Mouse (Mus musculus) testis, adult 2 months (tissue): ENCODE data around the gene Muc3. TPM values are rescaled to one million over a fixed set of nuclear protein-coding genes. Genes with fewer than 3 reads are reported as not detected.

Source experiments
- H3K27ac ChIP-seq: fragments of 200-500 bp; 2 replicates; pipeline ENCODE4 v1.5.1; 2012; ENCODE audit warnings: low read depth, low read length; ENCODE audit not compliant: control insufficient read depth, insufficient read depth
- H3K27me3 ChIP-seq: fragments of 200-500 bp; 2 replicates; pipeline ENCODE4 v1.6.1; 2012; ENCODE audit warnings: mild to moderate bottlenecking, low read length, moderate library complexity; ENCODE audit not compliant: control insufficient read depth, insufficient read depth
- H3K36me3 ChIP-seq: fragments of 200-500 bp; 2 replicates; pipeline ENCODE4 v1.6.1; 2012; ENCODE audit warnings: mild to moderate bottlenecking, low read length; ENCODE audit not compliant: control insufficient read depth, insufficient read depth
- H3K4me1 ChIP-seq: fragments of 200-500 bp; 2 replicates; pipeline ENCODE4 v1.6.1; 2012; ENCODE audit warnings: low read length; ENCODE audit not compliant: control insufficient read depth, insufficient read depth
- H3K4me3 ChIP-seq: fragments of 200-500 bp; 2 replicates; pipeline ENCODE4 v1.5.1; 2012; ENCODE audit warnings: low read depth, mild to moderate bottlenecking, low read length, moderate library complexity, mixed read lengths; ENCODE audit not compliant: control insufficient read depth
- CTCF ChIP-seq: fragments of 200-500 bp; IDR thresholded peaks from 2 replicates; pipeline ENCODE4 v1.5.1; 2012; ENCODE audit warnings: low read depth, mild to moderate bottlenecking, inconsistent platforms, low read length, moderate library complexity; ENCODE audit not compliant: control insufficient read depth, insufficient read depth, insufficient replicate concordance
- POLR2A ChIP-seq: fragments of 200-500 bp; IDR thresholded peaks from 2 replicates; pipeline ENCODE4 v1.6.1; 2012; ENCODE audit warnings: low read depth, mild to moderate bottlenecking, inconsistent platforms, low read length, moderate library complexity; ENCODE audit not compliant: control insufficient read depth
- polyA plus RNA-seq: library from polyadenylated mRNA; depleted of rRNA; stranded (reverse); fragments of >200 nt; gene quantifications from 2 replicates; pipeline ENCODE4 v1.2.3, GENCODE M21; 2012; rRNA removed

Gene Muc3
- polyA plus RNA-seq, 1 experiment: 24.7 TPM

DNA sequence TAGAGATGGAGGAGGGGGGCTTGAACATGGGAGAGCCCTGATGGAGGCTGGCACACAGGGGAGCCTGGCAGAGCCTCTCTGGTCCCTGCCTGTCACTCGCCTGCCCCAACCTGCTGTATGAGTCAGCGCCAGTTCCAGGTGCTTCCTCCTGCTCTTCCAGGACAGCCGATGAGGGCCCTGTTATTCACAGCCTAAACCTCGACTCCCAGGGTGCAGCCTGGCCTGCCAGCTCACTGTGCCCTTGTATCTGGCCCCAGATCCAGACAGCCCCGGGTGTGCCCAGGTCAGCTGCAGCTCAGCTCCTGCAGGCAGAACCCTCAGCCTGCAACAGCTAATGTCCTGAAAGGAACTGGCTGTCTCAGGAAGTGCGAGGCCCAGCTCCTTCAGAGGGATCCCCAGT, 57.6 kb downstream of the Muc3 start:
- H3K36me3 ChIP-seq: no peaks in the 10 kb centered on the region
- H3K4me3 ChIP-seq: no peak overlapping the region
- no peaks in the 10 kb centered on the region for H3K27me3 ChIP-seq
- TF ChIP-seq CTCF (no peak), POLR2A (no peak)
- H3K27ac ChIP-seq: no peak overlapping the region
- peaks cover 2% of the 10 kb centered on the region; the same call in 1 of the 2 replicates for H3K4me1 ChIP-seq

DNA sequence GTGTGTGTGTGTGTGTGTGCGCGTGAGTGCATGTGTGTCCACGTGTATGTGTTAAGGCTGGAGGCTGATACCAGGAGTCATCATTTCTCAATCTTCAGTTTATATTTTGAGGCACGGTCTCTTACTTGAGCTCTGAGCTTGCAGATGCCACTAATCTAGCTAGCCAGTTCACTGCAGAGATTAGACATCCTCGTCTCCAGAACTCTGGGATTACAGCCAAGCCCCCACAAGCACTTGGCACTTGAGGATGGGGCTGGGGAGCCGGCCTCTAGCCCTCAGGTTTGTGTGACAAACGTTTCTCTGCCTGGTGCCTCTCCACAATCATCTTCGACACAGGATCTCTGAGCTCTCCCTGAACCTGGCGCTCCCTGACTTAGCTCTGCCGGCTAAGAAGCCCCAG, 58.3 kb downstream of the Muc3 start:
- no peaks in the 10 kb centered on the region for H3K27me3 ChIP-seq
- peaks cover 2% of the 10 kb centered on the region; the same call in 1 of the 2 replicates for H3K4me1 ChIP-seq
- no peak overlapping the region for H3K4me3 ChIP-seq
- no peak overlapping the region for H3K27ac ChIP-seq
- TF ChIP-seq POLR2A (no peak), CTCF (no peak)
- no peaks in the 10 kb centered on the region for H3K36me3 ChIP-seq

DNA sequence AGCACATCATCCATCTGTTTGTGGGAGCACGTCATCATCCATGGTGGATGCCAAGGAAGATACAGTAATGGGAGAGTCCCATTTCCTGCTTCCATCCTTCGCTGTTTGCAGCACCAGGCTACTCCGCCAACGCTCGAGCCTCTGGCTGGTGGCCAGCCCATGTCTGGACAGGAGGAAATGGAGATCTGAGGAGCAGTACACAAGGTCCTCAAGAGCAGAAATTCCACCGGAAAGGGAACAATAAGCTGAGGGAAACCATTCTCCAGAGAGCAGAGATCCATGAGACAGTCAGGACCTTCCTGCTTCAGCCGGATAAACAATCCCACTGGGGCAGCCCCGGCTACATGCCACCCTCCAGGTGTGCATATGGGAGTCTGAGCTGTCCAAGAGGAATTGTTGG, 61.7 kb downstream of the Muc3 start:
- Histone ChIP-seq H3K4me1 (no peaks in the 10 kb centered on the region), H3K27ac (no peak overlapping the region), H3K36me3 (no peaks in the 10 kb centered on the region), H3K4me3 (no peak overlapping the region), H3K27me3 (no peaks in the 10 kb centered on the region)
- no peak for TF ChIP-seq CTCF
- no peak for TF ChIP-seq POLR2A

DNA sequence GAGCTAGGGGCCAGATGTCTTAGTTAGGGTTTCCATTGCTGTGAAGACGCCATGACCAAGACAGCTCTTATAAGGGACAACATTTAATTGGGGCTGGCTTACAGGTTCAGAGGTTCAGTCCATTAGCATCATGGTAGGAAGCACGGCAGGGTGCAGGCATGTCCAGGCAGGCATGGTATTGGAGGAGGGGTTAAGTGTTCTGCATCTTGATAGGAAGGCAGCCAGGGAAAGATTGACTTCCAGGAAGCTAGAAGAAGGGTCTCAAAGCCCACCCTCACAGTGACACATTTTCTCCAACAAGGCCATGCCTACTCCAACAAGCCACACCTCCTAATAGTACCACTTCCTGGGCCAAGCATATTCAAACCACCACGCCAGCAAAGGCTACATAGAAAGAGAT, 63.4 kb downstream of the Muc3 start:
- TF ChIP-seq CTCF: no peak
- no peak for TF ChIP-seq POLR2A
- Histone ChIP-seq H3K27me3 (no peaks in the 10 kb centered on the region), H3K4me1 (no peaks in the 10 kb centered on the region), H3K27ac (no peak overlapping the region), H3K4me3 (no peak overlapping the region), H3K36me3 (no peaks in the 10 kb centered on the region)

DNA sequence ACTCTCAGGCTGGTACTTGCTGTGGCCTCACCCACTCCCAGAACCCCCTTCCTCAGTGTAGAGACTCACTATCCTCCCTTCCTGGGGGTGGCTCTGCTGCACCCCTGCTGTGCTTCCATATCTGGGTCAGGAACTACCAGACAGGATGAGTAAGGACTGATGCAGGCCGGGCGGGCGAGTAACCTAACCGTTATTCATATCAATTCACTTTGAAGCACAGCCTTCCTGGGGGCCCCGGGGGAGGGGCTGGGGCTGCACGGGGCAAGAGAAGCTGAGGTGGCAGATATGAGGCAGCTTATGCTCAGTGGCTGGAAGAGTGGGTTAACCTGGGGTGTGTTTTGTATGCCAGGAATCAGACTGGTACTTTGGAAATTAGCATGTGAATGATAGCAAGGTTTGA, 64.1 kb downstream of the Muc3 start:
- Histone ChIP-seq H3K4me3 (no peak overlapping the region), H3K4me1 (no peaks in the 10 kb centered on the region), H3K36me3 (no peaks in the 10 kb centered on the region), H3K27me3 (no peaks in the 10 kb centered on the region), H3K27ac (no peak overlapping the region)
- no peak for TF ChIP-seq CTCF
- no peak for TF ChIP-seq POLR2A

Other genes with a start within 250 kb of the Muc3 start
- 133 TPM in 2 replicates for gene Ift22, start 241.2 kb downstream of the Muc3 start, polyA plus RNA-seq
- gene Fis1, start 196.0 kb downstream of the Muc3 start, polyA plus RNA-seq: 71.3 and 76.5 TPM in 2 replicates
- 0.25 and 0.58 TPM in 2 replicates for gene Cldn15, start 182.7 kb downstream of the Muc3 start, polyA plus RNA-seq
- 15.3 and 16.3 TPM in 2 replicates for gene Plod3, start 162.3 kb downstream of the Muc3 start, polyA plus RNA-seq
- gene Znhit1, start 161.3 kb downstream of the Muc3 start, polyA plus RNA-seq: 308 and 386 TPM in 2 replicates
- gene Vgf, start 122.9 kb downstream of the Muc3 start, polyA plus RNA-seq: 0.84 and 1.9 TPM in 2 replicates
- gene Ap1s1, start 103.2 kb downstream of the Muc3 start, polyA plus RNA-seq: 15.4 and 16.6 TPM in 2 replicates
- gene Serpine1, start 77.1 kb downstream of the Muc3 start, polyA plus RNA-seq: 0.72 and 0.88 TPM in 2 replicates
- gene Trim56, start 33.1 kb downstream of the Muc3 start, polyA plus RNA-seq: 0.58 and 0.76 TPM in 2 replicates
- gene Muc3a, start 63.1 kb upstream of the Muc3 start, polyA plus RNA-seq: 1.2 and 1.4 TPM in 2 replicates
- gene Ache, start 138.2 kb upstream of the Muc3 start, polyA plus RNA-seq: 0.09 and 0.30 TPM in 2 replicates
- gene Ufsp1, start 145.3 kb upstream of the Muc3 start, polyA plus RNA-seq: 1.6 and 1.7 TPM in 2 replicates
- 174 and 178 TPM in 2 replicates for gene Srrt, start 158.4 kb upstream of the Muc3 start, polyA plus RNA-seq
- gene Trip6, start 165.1 kb upstream of the Muc3 start, polyA plus RNA-seq: 4.1 and 5.2 TPM in 2 replicates
- gene Slc12a9, start 184.3 kb upstream of the Muc3 start, polyA plus RNA-seq: 3.6 and 4.4 TPM in 2 replicates
- gene Ephb4, start 200.8 kb upstream of the Muc3 start, polyA plus RNA-seq: 1.8 and 2.7 TPM in 2 replicates